Mouse (Mus musculus) cerebellum, adult 18-20 months (tissue): Measurements from ENCODE around the gene Elk3.
A peak's percentile ranks its signal among the peaks of the same experiment; 100 is the strongest.

Source experiments
- DNase-seq, 2 experiments: peaks; one replicate each; pipeline ENCODE4 v3.0.0; 2021

The Elk3 gene

GRCm38 (mm10) chr10:93231893-93232292, 79.0 kb downstream of the Elk3 start:
- DNase-seq: no peak

- no peak for DNase-seq
These were observed 79.4 kb downstream of the Elk3 start for GRCm38 (mm10) chr10:93231490-93231889.

- DNase-seq: no peak
These were observed 82.4 kb downstream of the Elk3 start for GRCm38 (mm10) chr10:93228401-93229007.

- DNase-seq: no peak
These were observed 83.0 kb downstream of the Elk3 start for GRCm38 (mm10) chr10:93227921-93228320.

- no peak for DNase-seq
These were observed 85.2 kb downstream of the Elk3 start for GRCm38 (mm10) chr10:93225751-93226150.

- DNase-seq: peak; percentile 51 to 57
These were observed 95.7 kb downstream of the Elk3 start for GRCm38 (mm10) chr10:93215051-93215763.

GRCm38 (mm10) chr10:93214251-93214650, 96.7 kb downstream of the Elk3 start:
- DNase-seq: no peak

GRCm38 (mm10) chr10:93213339-93213738, 97.6 kb downstream of the Elk3 start:
- no peak for DNase-seq

- DNase-seq: no peak
These were observed 98.2 kb downstream of the Elk3 start for GRCm38 (mm10) chr10:93212699-93213098.

- DNase-seq: no peak
These were observed 103.8 kb downstream of the Elk3 start for GRCm38 (mm10) chr10:93207176-93207575.

GRCm38 (mm10) chr10:93205287-93205956, 105.5 kb downstream of the Elk3 start:
- no peak for DNase-seq

- DNase-seq: peak; percentile 28 to 40
These were observed 109.0 kb downstream of the Elk3 start for GRCm38 (mm10) chr10:93201846-93202458.

- DNase-seq: peak in 1 of 2 experiments; percentile 2
These were observed 112.0 kb downstream of the Elk3 start for GRCm38 (mm10) chr10:93198958-93199357.
